ENCODE assay signal across 8 mouse cellular contexts in genomic region chr13:43094365-43094764, GRCm38 (mm10).
A peak's percentile ranks its signal among the peaks of the same experiment; 100 is the strongest.
DNase-seq lines count a peak whose midpoint lies in the region; ATAC-seq and TF ChIP-seq lines count a peak whose summit lies in the region.

No protein-coding gene starts in this region.

- H3K9me3 ChIP-seq in embryonic facial prominence, embryonic 11.5 days (replicated peaks; ENCODE audit: control insufficient read depth, low read length), result no peaks in the 10 kb centered on the region

- H3K9ac ChIP-seq in embryonic facial prominence, embryonic 11.5 days (replicated peaks; ENCODE audit: low read length), result no peak overlapping the region

- no peak for DNase-seq in frontal cortex, postnatal 36 days (ENCODE audit: low spot score in 2 of 2)
- peak; percentile 23 for DNase-seq in thymus, adult 2 months
- DNase-seq in thymus, adult 18-20 months, result no peak
- peak; percentile 69 for DNase-seq in embryonic facial prominence, embryonic 11.5 days (ENCODE audit: low spot score)
- peak; percentile 7 for DNase-seq in kidney, adult 11 months
- peak; percentile 28 to 57 for DNase-seq in lung, postnatal 4 days
- DNase-seq in spleen, postnatal 36 days (ENCODE audit: low spot score in 2 of 2), result no peak

- H3K4me2 ChIP-seq in embryonic facial prominence, embryonic 11.5 days (ENCODE audit: low read depth, low read length), result no peak overlapping the region

- no peak for TF ChIP-seq POLR2A in thymus, adult 2 months (IDR thresholded peaks at IDR 0.05; ENCODE audit: control insufficient read depth, extremely low read depth, insufficient read depth, low read length, poor library complexity)

- no peak overlapping the region for H3K27ac ChIP-seq in thymus, adult 2 months (ENCODE audit: control insufficient read depth, insufficient read depth, low read length)
- no peak overlapping the region for H3K27ac ChIP-seq in embryonic facial prominence, embryonic 11.5 days (replicated peaks; ENCODE audit: low read depth, low read length)

- peak; percentile 46; the same call in 1 of the 2 replicates for ATAC-seq in frontal cortex, adult (ENCODE audit: low TSS enrichment)
- ATAC-seq in embryonic facial prominence, embryonic 11.5 days (replicated peaks; ENCODE audit: insufficient number of reproducible peaks, low FRiP score, low TSS enrichment, low read depth), result no peak

- 34% methylated on average over 7 of the region's 7 CpGs for WGBS in thymus, adult 2 months
- 55% methylated on average over 7 of the region's 7 CpGs for WGBS in embryonic facial prominence, embryonic 11.5 days

- TF ChIP-seq CTCF in thymus, adult 2 months (IDR thresholded peaks at IDR 0.05; ENCODE audit: borderline replicate concordance, control insufficient read depth, extremely low read depth, insufficient read depth, low read length, poor library complexity), result no peak

- H3K4me3 ChIP-seq in thymus, adult 2 months (ENCODE audit: control insufficient read depth, insufficient read depth, low read length), result no peak overlapping the region
- H3K4me3 ChIP-seq in embryonic facial prominence, embryonic 11.5 days (ENCODE audit: low read depth, low read length), result no peak overlapping the region

- H3K4me1 ChIP-seq in thymus, adult 2 months (replicated peaks; ENCODE audit: control insufficient read depth, insufficient read depth, low read length), result no peaks in the 10 kb centered on the region
- no peaks in the 10 kb centered on the region for H3K4me1 ChIP-seq in embryonic facial prominence, embryonic 11.5 days (ENCODE audit: control insufficient read depth, insufficient read depth, low read length)

- H3K36me3 ChIP-seq in thymus, adult 2 months (ENCODE audit: control insufficient read depth, insufficient read depth, low read length), result no peaks in the 10 kb centered on the region
- no peaks in the 10 kb centered on the region for H3K36me3 ChIP-seq in embryonic facial prominence, embryonic 11.5 days (replicated peaks; ENCODE audit: control insufficient read depth, insufficient read depth, low read depth, low read length)

- H3K27me3 ChIP-seq in thymus, adult 2 months (ENCODE audit: control insufficient read depth, insufficient read depth, low read length), result no peaks in the 10 kb centered on the region
- H3K27me3 ChIP-seq in embryonic facial prominence, embryonic 11.5 days (ENCODE audit: control insufficient read depth, insufficient read depth, low read length), result no peaks in the 10 kb centered on the region

Comparison
In these comparisons a context has a peak if more than half of its experiments do, and no peak if none do; other contexts are left out.
1. DNase-seq: peak in thymus, adult 2 months (single experiment), embryonic facial prominence, embryonic 11.5 days (single experiment), kidney, adult 11 months (single experiment) and lung, postnatal 4 days (2 of 2); none in frontal cortex, postnatal 36 days (0 of 2), thymus, adult 18-20 months (0 of 2) and spleen, postnatal 36 days (0 of 2).